Mouse (Mus musculus) lung, postnatal 0 days (tissue): ENCODE results near the gene Bms1. TPM values are rescaled to one million over a fixed set of nuclear protein-coding genes. Genes with fewer than 3 reads are reported as not detected.

Experiments
- ATAC-seq: fragments of 200-750 bp; cut with Nextera tagmentation; 2 replicates; pipeline ENCODE4 v1.8.0; 2017; ENCODE audit warnings: moderate library complexity
- DNase-seq: peaks from one replicate; pipeline ENCODE4 v3.0.0-alpha.2; 2016; ENCODE audit warnings: low spot score
- H3K27ac ChIP-seq: fragments of 300-500 bp; sonication (generic); 2 replicates; pipeline ENCODE4 v1.5.1; 2014; ENCODE audit warnings: antibody characterized with exemption, mild to moderate bottlenecking, low read length, mixed read lengths
- H3K27me3 ChIP-seq: fragments of 300-500 bp; sonication (generic); replicated peaks from 2 replicates; pipeline ENCODE4 v1.6.1; 2014; ENCODE audit warnings: low read length, mixed read lengths; ENCODE audit not compliant: insufficient read depth
- H3K36me3 ChIP-seq: fragments of 300-500 bp; sonication (generic); 2 replicates; pipeline ENCODE4 v1.6.1; 2014; ENCODE audit warnings: low read length, mixed read lengths; ENCODE audit not compliant: insufficient read depth
- H3K4me1 ChIP-seq: fragments of 300-500 bp; sonication (generic); 2 replicates; pipeline ENCODE4 v1.6.1; 2014; ENCODE audit warnings: antibody characterized with exemption, low read depth, low read length, mixed read lengths; ENCODE audit not compliant: insufficient read depth
- H3K4me2 ChIP-seq: fragments of 300-500 bp; sonication (generic); replicated peaks from 2 replicates; pipeline ENCODE4 v1.6.1; 2014; ENCODE audit warnings: low read depth, mild to moderate bottlenecking, low read length, moderate library complexity, mixed read lengths
- H3K4me3 ChIP-seq: fragments of 300-500 bp; sonication (generic); 2 replicates; pipeline ENCODE4 v1.5.1; 2014; ENCODE audit warnings: low read depth, low read length
- H3K9ac ChIP-seq: fragments of 300-500 bp; sonication (generic); replicated peaks from 2 replicates; pipeline ENCODE4 v1.6.1; 2014; ENCODE audit warnings: low read depth, mild to moderate bottlenecking
- H3K9me3 ChIP-seq: fragments of 300-500 bp; sonication (generic); 2 replicates; pipeline ENCODE4 v1.6.1; 2016; ENCODE audit warnings: low read length, mixed read lengths
- CTCF ChIP-seq: IDR thresholded peaks from 2 replicates; pipeline ENCODE4 v1.5.1; 2016; ENCODE audit warnings: antibody characterized with exemption, mild to moderate bottlenecking
- EP300 ChIP-seq: IDR thresholded peaks from 2 replicates; pipeline ENCODE4 v1.6.1; 2016; ENCODE audit warnings: antibody characterized with exemption, mild to moderate bottlenecking, control low read depth
- WGBS: fragments of 180-500 bp; shearing (Covaris S2); extraction: QIAGEN DNeasy Blood & Tissue Kit; methylation state at CpG from one replicate; pipeline ENCODE4 v1.1.7; 2014; 5-methylcytosine and 5-hydroxymethylcytosine counted together
- polyA plus RNA-seq: library from polyadenylated mRNA; unstranded; fragments of >200 nt; fragmentation: Nextera tagmentation; extraction: Ambion mirVana; gene quantifications from 2 replicates; pipeline ENCODE4 v1.2.1, GENCODE M21; 2015

Gene Bms1
- polyA plus RNA-seq, 1 experiment from 2014 or later, result 15.4 TPM

DNA sequence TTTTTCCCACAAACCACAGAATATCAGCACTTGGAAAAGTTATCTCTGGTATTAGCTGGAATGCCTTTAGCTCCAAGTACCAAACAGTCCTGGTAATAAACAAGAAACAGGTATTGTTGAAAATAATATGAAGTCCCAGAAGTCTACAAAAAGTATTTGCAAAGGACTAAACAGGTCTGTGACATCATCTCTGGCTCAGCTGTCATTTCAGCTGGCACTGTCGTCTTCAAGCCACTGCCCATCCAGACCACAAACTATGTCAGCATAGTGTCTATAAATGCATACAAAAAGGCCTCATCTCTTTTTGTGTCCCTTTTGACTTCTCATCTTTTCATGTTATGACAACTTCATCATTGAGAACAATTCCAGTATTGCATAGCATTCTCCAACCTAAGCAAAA lies 7.4 kb upstream of the Bms1 start:
- 86% methylated on average over 1 of the region's 1 CpGs for WGBS
- Histone ChIP-seq H3K4me2 (no peak overlapping the region), H3K9me3 (no peaks in the 10 kb centered on the region), H3K9ac (no peak overlapping the region), H3K4me1 (no peaks in the 10 kb centered on the region), H3K4me3 (no peak overlapping the region), H3K27me3 (no peaks in the 10 kb centered on the region), H3K27ac (no peak overlapping the region), H3K36me3 (peaks cover 25% of the 10 kb centered on the region)
- no peak for TF ChIP-seq CTCF
- TF ChIP-seq EP300, result no peak
- no peak for ATAC-seq
- DNase-seq, result no peak

DNA sequence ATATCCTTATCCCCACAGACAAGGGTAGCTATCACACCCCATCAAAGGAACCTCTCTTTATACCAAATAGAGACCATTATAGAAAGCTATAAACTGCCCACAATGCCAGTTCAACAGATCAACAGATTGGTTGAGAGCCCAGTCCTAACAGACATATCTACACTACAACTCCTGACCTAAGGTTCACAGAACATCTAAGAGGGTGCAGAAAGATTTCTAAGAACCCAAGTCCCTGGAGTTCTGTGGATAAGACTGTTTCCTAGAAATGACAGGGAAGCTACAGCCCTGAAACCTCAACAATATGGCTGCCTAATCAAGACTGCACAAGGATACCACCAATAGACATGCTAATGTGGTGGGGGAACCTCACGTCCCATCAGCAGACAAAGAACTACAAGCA lies 8.8 kb downstream of the Bms1 start:
- no peak for ATAC-seq
- no peaks in the 10 kb centered on the region for H3K9me3 ChIP-seq
- WGBS, result 94% methylated on average over 1 of the region's 1 CpGs
- H3K4me2 ChIP-seq, result no peak overlapping the region
- H3K9ac ChIP-seq, result no peak overlapping the region
- peaks cover 35% of the 10 kb centered on the region for H3K36me3 ChIP-seq
- DNase-seq, result no peak
- no peak overlapping the region for H3K4me3 ChIP-seq
- no peaks in the 10 kb centered on the region for H3K27me3 ChIP-seq
- H3K4me1 ChIP-seq, result no peaks in the 10 kb centered on the region
- TF ChIP-seq EP300, result no peak
- H3K27ac ChIP-seq, result no peak overlapping the region

DNA sequence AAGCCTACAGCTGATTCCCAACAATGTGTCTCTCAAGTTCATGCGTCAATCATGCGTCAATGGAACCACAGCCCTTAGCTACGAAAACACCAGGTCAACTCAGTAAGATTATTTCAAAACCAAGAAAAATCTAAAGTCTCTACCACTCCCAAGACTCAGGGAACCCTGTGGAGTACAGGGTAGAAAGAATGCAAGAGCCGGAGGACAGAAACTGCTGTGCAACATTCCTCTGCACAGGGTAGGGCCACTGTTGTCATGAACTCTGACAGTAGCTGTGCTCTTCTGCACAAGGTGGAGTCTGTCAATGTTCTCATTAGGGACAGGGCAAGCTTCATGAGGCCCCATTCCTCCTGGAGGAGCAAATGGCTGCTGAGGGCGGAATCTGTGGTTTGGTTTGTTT lies 10.8 kb downstream of the Bms1 start:
- H3K9ac ChIP-seq, result no peak overlapping the region
- H3K27ac ChIP-seq, result peak overlapping the region; percentile 64; the same call in 1 of the 2 replicates
- 73% methylated on average over 5 of the region's 5 CpGs for WGBS
- no peaks in the 10 kb centered on the region for H3K9me3 ChIP-seq
- no peaks in the 10 kb centered on the region for H3K4me1 ChIP-seq
- H3K4me2 ChIP-seq, result no peak overlapping the region
- ATAC-seq (peak; percentile 96), DNase-seq (peak; percentile 44)
- peak; percentile 88 for TF ChIP-seq EP300
- no peak for TF ChIP-seq CTCF
- peaks cover 37% of the 10 kb centered on the region for H3K36me3 ChIP-seq
- no peak overlapping the region for H3K4me3 ChIP-seq
- H3K27me3 ChIP-seq, result no peaks in the 10 kb centered on the region

DNA sequence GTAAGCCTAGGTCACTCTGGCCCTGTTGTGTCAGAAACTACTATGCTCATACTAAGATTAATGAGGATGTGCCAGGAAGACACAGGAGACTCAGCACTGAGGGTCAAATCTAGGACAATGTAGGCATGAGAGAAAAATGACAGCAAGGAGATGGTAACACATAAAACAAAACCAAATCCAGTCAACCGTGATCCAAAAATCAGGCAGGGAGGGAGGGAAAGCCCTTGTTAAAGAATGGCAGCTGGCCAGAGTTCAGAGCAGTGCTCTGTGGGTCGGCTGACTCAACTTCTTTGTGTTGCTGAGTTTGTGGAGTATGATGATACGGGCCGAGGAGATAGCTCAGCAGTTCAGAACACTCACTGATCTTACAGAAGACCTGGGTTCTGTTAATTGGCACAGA lies 12.9 kb downstream of the Bms1 start:
- no peak for DNase-seq
- H3K4me3 ChIP-seq, result no peak overlapping the region
- peaks cover 28% of the 10 kb centered on the region for H3K36me3 ChIP-seq
- H3K27me3 ChIP-seq, result no peaks in the 10 kb centered on the region
- H3K4me1 ChIP-seq, result no peaks in the 10 kb centered on the region
- H3K4me2 ChIP-seq, result no peak overlapping the region
- WGBS, result 82% methylated on average over 4 of the region's 4 CpGs
- ATAC-seq, result no peak
- H3K9me3 ChIP-seq, result no peaks in the 10 kb centered on the region
- H3K9ac ChIP-seq, result no peak overlapping the region
- H3K27ac ChIP-seq, result no peak overlapping the region
- TF ChIP-seq EP300 (no peak), CTCF (no peak)

DNA sequence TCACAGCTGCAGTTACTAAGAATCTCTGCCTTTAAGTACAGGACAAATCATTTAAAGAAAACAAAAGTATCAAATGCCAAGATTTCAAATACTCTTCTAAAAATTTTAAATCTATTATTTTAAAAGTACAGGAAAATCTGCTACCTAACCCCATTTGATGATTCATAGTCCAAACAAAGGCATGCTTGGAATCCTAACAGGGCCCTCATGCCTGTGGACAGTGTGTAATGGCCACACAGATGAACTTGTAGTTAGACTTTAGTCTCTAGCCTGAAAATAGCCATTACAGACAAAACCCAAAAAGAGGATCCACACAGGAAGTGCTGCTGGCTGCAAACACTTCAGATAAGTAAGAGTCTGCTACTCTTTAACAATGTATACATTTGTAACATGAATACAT lies 28.5 kb downstream of the Bms1 start:
- Histone ChIP-seq H3K27ac (no peak overlapping the region), H3K4me2 (no peak overlapping the region), H3K9ac (no peak overlapping the region), H3K4me1 (no peaks in the 10 kb centered on the region), H3K27me3 (no peaks in the 10 kb centered on the region), H3K4me3 (no peak overlapping the region), H3K9me3 (no peaks in the 10 kb centered on the region), H3K36me3 (peaks cover 20% of the 10 kb centered on the region; the same call in 1 of the 2 replicates)
- no peak for ATAC-seq
- TF ChIP-seq CTCF, result no peak
- no peak for DNase-seq

DNA sequence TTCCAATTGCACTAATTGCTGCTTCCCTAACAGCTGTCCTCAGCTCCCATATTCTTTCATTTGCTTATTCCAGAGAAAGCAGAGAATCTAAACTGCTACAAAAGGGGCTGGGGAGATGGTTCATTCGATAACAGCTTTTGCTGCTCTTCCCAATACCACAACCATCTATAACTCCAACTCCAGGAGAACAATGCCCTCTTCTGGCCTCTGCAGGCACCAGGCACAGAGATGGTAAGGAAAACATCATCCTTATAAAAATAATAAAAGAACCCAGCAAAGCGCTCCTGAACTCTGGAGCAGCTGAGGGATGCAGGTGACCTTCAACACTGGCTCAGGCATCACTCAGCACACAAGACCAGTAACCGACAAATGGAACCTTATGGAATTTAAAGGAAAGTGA lies 33.3 kb downstream of the Bms1 start:
- H3K4me2 ChIP-seq, result no peak overlapping the region
- no peak overlapping the region for H3K4me3 ChIP-seq
- no peak overlapping the region for H3K9ac ChIP-seq
- H3K27ac ChIP-seq, result no peak overlapping the region
- H3K36me3 ChIP-seq, result peaks cover 8% of the 10 kb centered on the region; the same call in 1 of the 2 replicates
- DNase-seq, result no peak
- H3K9me3 ChIP-seq, result no peaks in the 10 kb centered on the region
- no peak for ATAC-seq
- 95% methylated on average over 3 of the region's 3 CpGs for WGBS
- H3K27me3 ChIP-seq, result no peaks in the 10 kb centered on the region
- TF ChIP-seq EP300 (no peak), CTCF (no peak; the same call in 1 of the 2 replicates)
- H3K4me1 ChIP-seq, result no peaks in the 10 kb centered on the region

DNA sequence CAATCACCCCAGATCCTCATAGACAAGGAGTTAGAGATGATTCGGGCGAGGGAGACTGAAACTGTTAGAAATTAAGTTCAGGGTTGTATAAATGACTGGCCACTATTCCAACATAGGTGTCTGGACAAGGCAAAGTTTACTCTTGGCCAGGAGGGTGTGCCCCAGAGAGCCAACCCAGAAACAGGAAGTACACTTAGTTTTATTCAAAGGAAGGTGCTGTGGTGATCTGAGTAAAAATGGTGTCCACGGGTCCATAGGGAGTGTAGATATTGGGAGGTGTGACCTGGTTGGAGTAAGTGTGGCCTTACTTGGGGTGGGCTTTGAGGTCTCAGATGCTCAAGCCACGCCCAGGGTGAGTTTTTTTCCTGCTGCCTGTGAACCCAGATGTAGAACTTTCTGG lies 38.0 kb downstream of the Bms1 start:
- Histone ChIP-seq H3K4me2 (no peak overlapping the region), H3K9me3 (no peaks in the 10 kb centered on the region), H3K36me3 (no peaks in the 10 kb centered on the region), H3K27ac (no peak overlapping the region), H3K4me1 (no peaks in the 10 kb centered on the region), H3K4me3 (no peak overlapping the region), H3K9ac (no peak overlapping the region), H3K27me3 (no peaks in the 10 kb centered on the region)
- TF ChIP-seq EP300 (no peak), CTCF (no peak)
- ATAC-seq (no peak), DNase-seq (no peak)
- WGBS, result 73% methylated on average over 4 of the region's 4 CpGs
